Mouse (Mus musculus) G1E (cell line): ENCODE data around the gene Gm7534.

Experiments used
- CTCF ChIP-seq: IDR thresholded peaks from 2 replicates; pipeline ENCODE4 v1.5.1; 2012; ENCODE audit warnings: low read depth, low read length, inconsistent platforms, mixed read lengths
- GATA1 ChIP-seq: IDR thresholded peaks from 2 replicates; pipeline ENCODE4 v1.6.1; 2012; ENCODE audit warnings: borderline replicate concordance, low read length, inconsistent platforms, mixed read lengths
- TAL1 ChIP-seq: conservative IDR thresholded peaks from 2 replicates; pipeline ENCODE4 v1.6.1; 2012; ENCODE audit warnings: low read depth, low read length, inconsistent platforms, mixed read lengths

DNA sequence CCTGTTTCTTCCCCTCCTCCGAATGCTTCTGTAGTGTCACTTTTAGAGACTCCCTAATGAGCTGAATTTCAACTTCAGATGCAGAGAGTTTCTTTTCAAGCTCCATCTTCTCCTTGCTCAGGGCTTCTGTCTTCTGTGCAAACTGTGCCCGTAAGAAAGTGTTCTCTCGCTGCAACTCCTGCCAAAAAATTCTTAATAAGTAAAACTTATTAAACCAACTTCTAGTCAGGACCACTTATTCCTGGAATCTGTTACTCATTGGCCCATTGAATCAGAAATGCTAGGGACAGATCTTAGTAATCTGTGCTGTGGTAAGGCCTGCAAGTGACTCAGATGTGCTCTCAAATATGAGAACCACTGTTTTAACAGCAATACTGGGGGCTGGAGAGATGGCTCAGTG, 50.7 kb downstream of the Gm7534 start:
- TF ChIP-seq CTCF = no peak
- TF ChIP-seq GATA1 = no peak
- TF ChIP-seq TAL1 = no peak
